Mouse (Mus musculus): ENCODE measurements around the gene 9130019O22Rik. TPM values are rescaled to one million over a fixed set of nuclear protein-coding genes. Genes with fewer than 3 reads are reported as not detected.

The 9130019O22Rik gene
- total RNA-seq (2023), result 1 to 10 TPM; 1.1 to 3.0 TPM

GRCm38 (mm10) chr7:127386641-127387392 lies at the start of gene 9130019O22Rik:
Gene 9130019O22Rik (minus strand): TSS chr7:127387166.

GRCm38 (mm10) chr7:127421388-127422191 lies 34.6 kb upstream of the 9130019O22Rik start, which contains the start of gene Zfp688:
Gene Zfp688 (minus strand): TSS chr7:127422068.

GRCm38 (mm10) chr7:127406002-127406987 lies 19.3 kb upstream of the 9130019O22Rik start, which contains the start of gene Zfp764:
Gene Zfp764 (minus strand): TSS chr7:127406822.

GRCm38 (mm10) chr7:127393157-127393943 lies 6.4 kb upstream of the 9130019O22Rik start, which contains the start of gene E430018J23Rik:
Gene E430018J23Rik (minus strand): TSS chr7:127393629.

GRCm38 (mm10) chr7:127375271-127376245 lies 11.4 kb downstream of the 9130019O22Rik start, which contains the start of gene Zfp747:
Gene Zfp747 (minus strand): TSS chr7:127376050.

GRCm38 (mm10) chr7:127345512-127346325 lies 41.2 kb downstream of the 9130019O22Rik start, which contains the start of gene Zfp768:
Gene Zfp768 (minus strand): TSS chr7:127345589.

Other genes with a start within 250 kb of the 9130019O22Rik start
- gene Spn, start 249.3 kb downstream of the 9130019O22Rik start, total RNA-seq (2023), result 100 to 1,000 TPM; 126 to 127 TPM
- 10 to 100 TPM; 47.7 to 62.5 TPM for gene Cd2bp2, start 191.1 kb downstream of the 9130019O22Rik start, total RNA-seq (2023)
- gene Tbc1d10b, start 178.7 kb downstream of the 9130019O22Rik start, total RNA-seq (2023), result 100 to 1,000 TPM; 123 to 138 TPM
- 1 to 10 TPM; 7.7 to 8.4 TPM for gene Mylpf, start 178.3 kb downstream of the 9130019O22Rik start, total RNA-seq (2023)
- gene Zfp553, start 154.1 kb downstream of the 9130019O22Rik start, total RNA-seq (2023), result 1 to 10 TPM; 4.2 to 4.5 TPM
- 100 to 1,000 TPM; 106 to 111 TPM for gene Sept1, start 154.0 kb downstream of the 9130019O22Rik start, total RNA-seq (2023)
- 1 to 10 TPM; 5.1 to 5.8 TPM for gene Zfp771, start 142.9 kb downstream of the 9130019O22Rik start, total RNA-seq (2023)
- 10 to 100 TPM; 28.7 to 31.2 TPM for gene Dctpp1, start 126.5 kb downstream of the 9130019O22Rik start, total RNA-seq (2023)
- 100 to 1,000 TPM; 115 to 120 TPM for gene Sephs2, start 113.1 kb downstream of the 9130019O22Rik start, total RNA-seq (2023)
- gene Itgal, start 90.9 kb downstream of the 9130019O22Rik start, total RNA-seq (2023), result 100 to 1,000 TPM; 224 to 235 TPM
- gene Zfp768, start 41.6 kb downstream of the 9130019O22Rik start, total RNA-seq (2023), result 1 to 10 TPM; 7.0 to 9.0 TPM
- gene Zfp747, start 11.1 kb downstream of the 9130019O22Rik start, total RNA-seq (2023), result 1 to 10 TPM; 6.7 to 6.8 TPM
- gene E430018J23Rik, start 6.5 kb upstream of the 9130019O22Rik start, total RNA-seq (2023), result 1 to 10 TPM; 1.7 to 2.0 TPM
- 1 to 10 TPM; 3.0 to 3.9 TPM for gene Zfp764, start 19.7 kb upstream of the 9130019O22Rik start, total RNA-seq (2023)
- gene Zfp688, start 34.9 kb upstream of the 9130019O22Rik start, total RNA-seq (2023), result 10 to 100 TPM; 11.8 to 13.5 TPM
- gene Zfp689, start 62.0 kb upstream of the 9130019O22Rik start, total RNA-seq (2023), result 1 to 10 TPM; 1.4 to 3.0 TPM
- 100 to 1,000 TPM; 127 to 135 TPM for gene Prr14, start 72.4 kb upstream of the 9130019O22Rik start, total RNA-seq (2023)
- 100 to 1,000 TPM; 244 to 257 TPM for gene Fbrs, start 92.0 kb upstream of the 9130019O22Rik start, total RNA-seq (2023)
- gene Srcap, start 124.8 kb upstream of the 9130019O22Rik start, total RNA-seq (2023), result 10 to 100 TPM; 74.2 to 78.1 TPM
- gene Gm42715, start 132.4 kb upstream of the 9130019O22Rik start, total RNA-seq (2023), result 10 to 100 TPM; 20.3 to 21.7 TPM
- not detected for gene Tmem265, start 174.2 kb upstream of the 9130019O22Rik start, total RNA-seq (2023)
- 100 to 1,000 TPM; 104 to 116 TPM for gene Phkg2, start 186.2 kb upstream of the 9130019O22Rik start, total RNA-seq (2023)
- 10 to 100 TPM; 16.7 to 19.2 TPM for gene Ccdc189, start 201.4 kb upstream of the 9130019O22Rik start, total RNA-seq (2023)
- gene Rnf40, start 201.6 kb upstream of the 9130019O22Rik start, total RNA-seq (2023), result 100 to 1,000 TPM; 158 to 167 TPM
- gene Zfp629, start 228.6 kb upstream of the 9130019O22Rik start, total RNA-seq (2023), result 1 to 10 TPM; 2.3 to 5.2 TPM